In genomic region chr12:17689931-17690563, GRCm38 (mm10) we compare ENCODE assay signal across 8 mouse cellular contexts. TPM values are rescaled to one million over a fixed set of nuclear protein-coding genes. Genes with fewer than 3 reads are reported as not detected.
DNase-seq lines count a peak whose midpoint lies in the region; ATAC-seq lines count a peak whose summit lies in the region.

No protein-coding gene starts in this region.

- peak overlapping the region; percentile 93 for H3K4me2 ChIP-seq in kidney, embryonic 14.5 days (replicated peaks; ENCODE audit: low read depth, low read length)
- H3K4me2 ChIP-seq in forebrain, embryonic 13.5 days: peak overlapping the region; percentile 93
- peak overlapping the region; percentile 95 for H3K4me2 ChIP-seq in liver, embryonic 13.5 days
- H3K4me2 ChIP-seq in stomach, embryonic 14.5 days (replicated peaks; ENCODE audit: low read depth, low read length): peak overlapping the region; percentile 90

- ATAC-seq in kidney, embryonic 14.5 days (ENCODE audit: low FRiP score, low TSS enrichment): peak; percentile 85; the same call in 1 of the 2 replicates
- ATAC-seq in forebrain, embryonic 13.5 days: peak; percentile 54; the same call in 1 of the 2 replicates
- ATAC-seq in liver, embryonic 13.5 days (ENCODE audit: low read depth): peak; percentile 88
- peak; percentile 83 for ATAC-seq in stomach, embryonic 14.5 days (ENCODE audit: insufficient number of reproducible peaks, insufficient read depth, low FRiP score, low read depth)

- DNase-seq in kidney, postnatal 25 days: no peak
- peak; percentile 81 for DNase-seq in R1 (ENCODE audit: low read depth, low spot score)
- no peak for DNase-seq in liver, embryonic 13.5 days
- no peak for DNase-seq in gastrocnemius, adult 18-20 months (ENCODE audit: low spot score)
- no peak for DNase-seq in urinary bladder, postnatal 14 days (ENCODE audit: low spot score)

- no peak overlapping the region for H3K27ac ChIP-seq in kidney, embryonic 14.5 days (ENCODE audit: low read depth, low read length)
- no peak overlapping the region for H3K27ac ChIP-seq in forebrain, embryonic 13.5 days
- no peak overlapping the region for H3K27ac ChIP-seq in liver, embryonic 13.5 days
- no peak overlapping the region for H3K27ac ChIP-seq in stomach, embryonic 14.5 days (ENCODE audit: low read length)

- H3K4me3 ChIP-seq in kidney, embryonic 14.5 days (ENCODE audit: low read length): peak overlapping the region; percentile 81
- peak overlapping the region; percentile 76 for H3K4me3 ChIP-seq in forebrain, embryonic 13.5 days
- H3K4me3 ChIP-seq in liver, embryonic 13.5 days (replicated peaks): peak overlapping the region; percentile 73
- peak overlapping the region; percentile 77 for H3K4me3 ChIP-seq in stomach, embryonic 14.5 days (ENCODE audit: low read depth, low read length)

- no peaks in the 10 kb centered on the region for H3K27me3 ChIP-seq in kidney, embryonic 14.5 days (ENCODE audit: control insufficient read depth, insufficient read depth, low read length)
- H3K27me3 ChIP-seq in forebrain, embryonic 13.5 days: no peaks in the 10 kb centered on the region
- H3K27me3 ChIP-seq in liver, embryonic 13.5 days: peaks cover 25% of the 10 kb centered on the region
- no peaks in the 10 kb centered on the region for H3K27me3 ChIP-seq in stomach, embryonic 14.5 days (ENCODE audit: control insufficient read depth, insufficient read depth, low read length)

- peaks cover 11% of the 10 kb centered on the region; the same call in 1 of the 2 replicates for H3K4me1 ChIP-seq in kidney, embryonic 14.5 days (ENCODE audit: control insufficient read depth, insufficient read depth, low read length)
- H3K4me1 ChIP-seq in forebrain, embryonic 13.5 days: peaks cover 39% of the 10 kb centered on the region
- peaks cover 55% of the 10 kb centered on the region for H3K4me1 ChIP-seq in liver, embryonic 13.5 days (replicated peaks)
- H3K4me1 ChIP-seq in stomach, embryonic 14.5 days (ENCODE audit: control insufficient read depth, insufficient read depth, low read length): no peaks in the 10 kb centered on the region

- no peaks in the 10 kb centered on the region for H3K36me3 ChIP-seq in kidney, embryonic 14.5 days (ENCODE audit: control insufficient read depth, insufficient read depth, low read length)
- no peaks in the 10 kb centered on the region for H3K36me3 ChIP-seq in forebrain, embryonic 13.5 days (ENCODE audit: poor library complexity, severe bottlenecking)
- H3K36me3 ChIP-seq in liver, embryonic 13.5 days: no peaks in the 10 kb centered on the region
- no peaks in the 10 kb centered on the region for H3K36me3 ChIP-seq in stomach, embryonic 14.5 days (ENCODE audit: control insufficient read depth, insufficient read depth, low read length)

- peak overlapping the region; percentile 37; the same call in 1 of the 2 replicates for H3K9ac ChIP-seq in kidney, embryonic 14.5 days (ENCODE audit: low read depth, low read length)
- H3K9ac ChIP-seq in forebrain, embryonic 13.5 days: peak overlapping the region; percentile 84
- peak overlapping the region; percentile 17 for H3K9ac ChIP-seq in liver, embryonic 13.5 days
- H3K9ac ChIP-seq in stomach, embryonic 14.5 days (replicated peaks; ENCODE audit: low read depth, low read length): 0 out of 2 replicates have a peak overlapping the region, but pooled peaks have one; percentile 55

- no peaks in the 10 kb centered on the region for H3K9me3 ChIP-seq in kidney, embryonic 14.5 days (ENCODE audit: control insufficient read depth, low read length)
- H3K9me3 ChIP-seq in forebrain, embryonic 13.5 days (replicated peaks): no peaks in the 10 kb centered on the region
- no peaks in the 10 kb centered on the region for H3K9me3 ChIP-seq in liver, embryonic 13.5 days (replicated peaks)
- no peaks in the 10 kb centered on the region for H3K9me3 ChIP-seq in stomach, embryonic 14.5 days (ENCODE audit: control insufficient read depth, low read depth, low read length)

- 10% methylated on average over 19 of the region's 20 CpGs for WGBS in kidney, embryonic 14.5 days
- 13% methylated on average over 19 of the region's 20 CpGs for whole genome bisulfite sequencing in forebrain, embryonic 13.5 days
- 8% methylated on average over 20 of the region's 20 CpGs for whole genome bisulfite sequencing in liver, embryonic 13.5 days (ENCODE audit: insufficient replicate concordance)
- WGBS in stomach, embryonic 14.5 days: 9% methylated on average over 20 of the region's 20 CpGs

RNA-seq across cellular contexts. Expression of gene Hpcal1, which starts 0.6 kb away (rescaled TPM):
- polyA plus RNA-seq in kidney, embryonic 14.5 days (2014; fragmentation: Nextera tagmentation; extraction: Ambion mirVana): 44.8 and 58.1 TPM in 2 replicates
- 31.4 and 37.0 TPM in 2 replicates for polyA plus RNA-seq in forebrain, embryonic 13.5 days (2015; fragmentation: Nextera tagmentation; extraction: Ambion mirVana)
- polyA plus RNA-seq in liver, embryonic 13.5 days (2015; fragmentation: Nextera tagmentation; extraction: Ambion mirVana): 15.7 and 16.0 TPM in 2 replicates
- polyA plus RNA-seq in stomach, embryonic 14.5 days (2014; fragmentation: Nextera tagmentation; extraction: Ambion mirVana): 55.3 and 57.5 TPM in 2 replicates
- total RNA-seq in gastrocnemius, adult 18-20 months (2021): 1 to 10 TPM; 6.0 to 6.4 TPM

Comparison
In these comparisons a context has a peak if more than half of its experiments do, and no peak if none do; other contexts are left out.
1. H3K9ac ChIP-seq: peak in every context shown above with its lines; median percentile 84 in forebrain, embryonic 13.5 days; 55 in stomach, embryonic 14.5 days; 37 in kidney, embryonic 14.5 days; 17 in liver, embryonic 13.5 days.